10 mouse cellular contexts compared by ENCODE assay signal in genomic region chr1:43467656-43468055, GRCm38 (mm10). TPM values are rescaled to one million over a fixed set of nuclear protein-coding genes. Genes with fewer than 3 reads are reported as not detected.
A peak's percentile ranks its signal among the peaks of the same experiment; 100 is the strongest.
DNase-seq lines count a peak whose midpoint lies in the region; ATAC-seq lines count a peak whose summit lies in the region.
"Had no signal": no experiment of that assay in that cellular context is flagged by ENCODE, and none has a peak within 500 bp of the region (broad histone marks: within the 10 kb centered on the region; RNA-seq: fewer than 3 reads in every experiment).

No protein-coding gene starts in this region.

- ATAC-seq in heart, embryonic 15.5 days (replicated peaks; ENCODE audit: insufficient number of reproducible peaks, insufficient read depth, low FRiP score, low read depth): no peak
- ATAC-seq: Patski had no signal

- no peak overlapping the region for H3K4me3 ChIP-seq in heart, embryonic 15.5 days
- H3K4me3 ChIP-seq: erythroblast, embryonic 14.5 days had no signal

- no peak for DNase-seq in heart, postnatal 25 days (ENCODE audit: low spot score)
- DNase-seq in CD8-positive naive resting alpha-beta T cell, adult 2 months (ENCODE audit: low read depth in 2 of 2, low spot score in 2 of 2): peak; percentile 36 to 52
- DNase-seq in cerebellum, adult 9-10 months: peak; percentile 81
- DNase-seq in lung, postnatal 4 days: peak; percentile 25 to 63
- DNase-seq in c-Kit-positive CD71-positive TER-119-positive erythroid progenitor cells, embryonic 14.5 days (ENCODE audit: low spot score): no peak
- no peak for DNase-seq in retina, postnatal 1 day
- DNase-seq in gastrocnemius, adult 18-20 months (ENCODE audit: low spot score): no peak

- intact Hi-C loops in heart, postnatal 25 days (cut with DNase I): no loop called here

- peak overlapping the region; percentile 8; the same call in 1 of the 2 replicates for H3K27ac ChIP-seq in heart, embryonic 15.5 days

- WGBS in heart, embryonic 15.5 days: 76% methylated on average over 8 of the region's 8 CpGs

- no peak overlapping the region for H3K4me2 ChIP-seq in heart, embryonic 15.5 days

- H3K27me3 ChIP-seq in heart, embryonic 15.5 days: no peaks in the 10 kb centered on the region
- H3K27me3 ChIP-seq: Patski had no signal

- peaks cover 79% of the 10 kb centered on the region for H3K4me1 ChIP-seq in heart, embryonic 15.5 days (replicated peaks)

- no peak overlapping the region for H3K9ac ChIP-seq in heart, embryonic 15.5 days

- no peaks in the 10 kb centered on the region for H3K36me3 ChIP-seq in heart, embryonic 15.5 days

- no peaks in the 10 kb centered on the region for H3K9me3 ChIP-seq in heart, embryonic 15.5 days (replicated peaks)

RNA-seq across cellular contexts. Expression of gene Nck2, which starts 23.3 kb away (rescaled TPM):
- polyA plus RNA-seq in heart, embryonic 15.5 days (2015; fragmentation: Nextera tagmentation; extraction: Ambion mirVana): 23.5 and 30.6 TPM in 2 replicates
- total RNA-seq in heart, postnatal 25 days (2021): 10 to 100 TPM; 14.3 to 15.4 TPM
- 10 to 100 TPM; 17.2 to 17.8 TPM for total RNA-seq in gastrocnemius, adult 18-20 months (2021)

Comparison
In these comparisons a context has a peak if more than half of its experiments do, and no peak if none do; other contexts are left out.
1. DNase-seq: peak in CD8-positive naive resting alpha-beta T cell, adult 2 months (2 of 2), cerebellum, adult 9-10 months (single experiment) and lung, postnatal 4 days (2 of 2); none in heart, postnatal 25 days (single experiment), c-Kit-positive CD71-positive TER-119-positive erythroid progenitor cells, embryonic 14.5 days (single experiment), retina, postnatal 1 day (single experiment) and gastrocnemius, adult 18-20 months (single experiment).